Mouse (Mus musculus) NIH3T3 (cell line): ENCODE data around the gene Cbfa2t3.

Experiments
- DNase-seq: peaks from one replicate; pipeline ENCODE4 v3.0.0-alpha.2; 2012; ENCODE audit warnings: low read depth

Cbfa2t3 gene

DNA sequence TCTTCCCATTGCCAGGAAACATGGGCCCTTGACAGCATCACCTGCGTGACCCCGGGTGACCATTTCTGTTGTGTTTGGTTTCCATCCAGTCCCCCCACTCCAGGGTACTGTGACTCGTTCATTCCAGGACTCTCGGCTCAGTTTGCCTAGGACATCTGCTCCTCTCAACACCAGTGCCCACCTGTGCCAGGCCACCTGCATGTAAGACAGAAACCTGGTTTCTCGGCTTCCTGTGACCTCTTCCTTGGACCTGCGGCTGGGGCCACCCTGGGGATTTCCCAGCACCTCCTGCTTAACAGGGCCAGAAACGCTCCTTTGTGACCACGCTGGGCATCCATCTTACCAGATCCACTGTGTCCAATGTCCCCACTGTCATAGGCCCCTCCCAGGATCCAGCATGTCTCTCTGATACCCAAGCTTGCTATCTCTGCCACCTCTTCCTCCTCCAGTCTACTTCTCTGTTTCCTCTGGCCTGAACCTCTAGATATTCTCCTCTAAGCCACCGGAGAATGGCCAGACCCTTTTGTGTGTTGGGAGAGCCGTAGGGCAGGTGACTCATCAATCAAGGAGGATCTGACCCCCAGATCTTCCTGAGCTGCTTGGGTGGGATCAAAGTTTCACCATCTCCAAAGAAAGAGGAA, 19.1 kb upstream of the Cbfa2t3 start:
- DNase-seq: no peak

DNA sequence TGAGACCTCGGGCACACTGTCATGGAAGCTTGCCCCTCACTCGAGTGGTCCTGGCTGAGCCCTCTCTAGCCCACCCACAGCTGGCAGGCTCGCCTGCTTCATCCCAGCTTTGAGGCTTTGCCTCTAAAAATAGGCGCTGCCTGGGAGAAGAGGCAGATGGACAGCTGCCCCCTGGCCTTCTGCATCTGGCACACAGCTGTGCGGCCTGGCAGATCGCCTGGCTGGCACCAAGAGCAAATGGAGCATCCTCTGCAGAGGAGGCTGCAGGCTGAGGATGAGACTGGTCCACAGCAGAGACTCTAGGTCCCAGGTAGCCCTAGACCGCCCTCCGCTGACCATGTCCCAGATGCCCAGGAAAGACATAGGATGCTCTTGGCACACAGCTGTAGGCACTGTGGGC, 17.7 kb upstream of the Cbfa2t3 start:
- peak; percentile 61 for DNase-seq

DNA sequence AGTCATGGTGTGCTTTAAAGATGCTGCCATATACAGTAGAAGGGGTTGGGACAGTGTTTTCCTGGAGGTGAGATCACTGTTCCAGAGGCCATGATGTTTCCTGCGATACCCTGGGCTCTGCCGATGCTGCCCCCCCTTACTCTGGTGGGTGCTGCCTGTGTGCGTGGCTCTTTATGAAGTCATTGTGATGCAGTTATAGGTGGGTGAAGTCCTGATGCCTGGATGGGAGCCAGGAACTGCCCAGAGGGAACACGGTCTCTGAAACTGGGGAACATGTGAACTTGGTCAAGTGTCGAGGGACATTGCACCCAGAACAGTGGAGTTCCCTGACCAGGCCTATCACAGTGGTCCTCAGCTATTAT, 14.2 kb upstream of the Cbfa2t3 start:
- DNase-seq: no peak

DNA sequence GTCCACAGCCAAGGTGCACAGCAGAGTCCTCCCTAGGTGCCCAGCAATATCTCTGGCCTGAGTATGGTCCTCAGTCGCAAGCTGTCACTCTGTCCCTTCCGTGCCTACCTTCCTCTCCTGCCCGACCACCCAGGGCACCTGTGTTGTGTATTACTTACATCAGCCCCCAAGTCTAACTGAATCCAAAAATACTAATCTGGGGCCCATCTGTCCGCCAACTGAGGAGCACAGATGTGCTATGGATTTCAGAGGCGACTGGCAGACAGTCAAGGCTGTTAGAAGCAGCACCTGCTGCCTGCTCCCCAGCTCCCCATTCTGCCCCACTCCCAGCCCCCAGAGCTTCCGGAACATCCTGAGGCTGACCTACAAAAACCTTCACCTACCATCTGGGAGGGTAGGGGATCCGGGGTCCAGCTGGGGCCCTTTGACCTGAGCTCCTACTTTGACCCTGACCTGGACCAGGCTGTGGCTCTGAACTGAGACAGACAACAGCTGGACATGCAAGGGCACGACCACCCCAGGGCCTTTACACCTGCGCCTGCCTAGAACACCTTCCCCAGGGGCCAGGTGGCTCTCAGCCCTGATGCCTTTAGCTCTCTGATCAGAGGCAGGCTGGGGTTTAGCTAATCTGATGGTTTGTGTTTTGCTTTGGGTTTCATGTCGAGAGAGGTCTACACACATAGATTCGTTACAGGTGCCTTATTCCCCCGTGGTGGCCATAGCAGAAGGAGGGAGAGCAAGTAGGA, 13.7 kb upstream of the Cbfa2t3 start:
- DNase-seq: no peak

DNA sequence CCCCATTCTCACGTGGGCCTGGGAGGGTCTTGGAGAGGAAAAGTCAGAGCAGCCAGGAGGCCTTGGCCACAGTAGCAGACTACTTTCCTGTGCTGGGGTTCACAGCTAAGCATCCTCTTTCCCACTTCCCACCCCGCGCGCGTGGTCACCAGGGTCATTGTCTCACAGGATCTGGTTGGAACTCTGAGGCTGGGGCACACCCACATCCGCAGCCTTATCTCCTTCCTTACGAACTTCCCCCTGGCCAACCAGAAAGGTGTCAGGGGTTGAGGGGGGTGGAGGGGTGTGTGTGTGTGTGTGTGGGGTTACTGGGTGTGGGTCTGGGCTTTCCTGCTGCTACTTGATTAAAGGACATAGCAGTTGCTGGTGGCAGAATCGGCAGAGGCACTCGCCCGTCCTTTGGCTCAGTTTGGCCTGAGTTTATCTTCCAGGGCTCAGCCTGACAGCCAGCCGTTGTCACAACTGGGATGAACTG, 13.0 kb upstream of the Cbfa2t3 start:
- DNase-seq: no peak

DNA sequence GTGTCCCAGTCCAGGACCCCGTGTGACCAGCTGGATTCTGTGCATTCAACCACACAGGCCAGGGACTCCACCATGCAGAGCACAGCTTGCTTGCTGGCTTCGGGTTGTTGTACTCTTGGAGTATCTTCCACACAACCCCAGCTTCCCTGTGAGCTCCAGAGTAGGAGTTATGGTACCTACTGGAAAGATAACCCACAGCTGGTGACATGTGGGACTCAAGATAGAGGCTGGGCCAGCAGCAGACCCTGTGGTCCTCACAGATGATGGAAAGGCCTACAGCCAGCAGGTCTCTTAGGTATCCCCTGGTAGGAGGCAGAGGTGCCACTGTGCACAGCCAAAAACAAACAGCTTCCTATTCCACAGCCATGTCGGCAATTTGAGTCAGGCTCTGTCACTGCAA, 12.6 kb upstream of the Cbfa2t3 start:
- no peak for DNase-seq

DNA sequence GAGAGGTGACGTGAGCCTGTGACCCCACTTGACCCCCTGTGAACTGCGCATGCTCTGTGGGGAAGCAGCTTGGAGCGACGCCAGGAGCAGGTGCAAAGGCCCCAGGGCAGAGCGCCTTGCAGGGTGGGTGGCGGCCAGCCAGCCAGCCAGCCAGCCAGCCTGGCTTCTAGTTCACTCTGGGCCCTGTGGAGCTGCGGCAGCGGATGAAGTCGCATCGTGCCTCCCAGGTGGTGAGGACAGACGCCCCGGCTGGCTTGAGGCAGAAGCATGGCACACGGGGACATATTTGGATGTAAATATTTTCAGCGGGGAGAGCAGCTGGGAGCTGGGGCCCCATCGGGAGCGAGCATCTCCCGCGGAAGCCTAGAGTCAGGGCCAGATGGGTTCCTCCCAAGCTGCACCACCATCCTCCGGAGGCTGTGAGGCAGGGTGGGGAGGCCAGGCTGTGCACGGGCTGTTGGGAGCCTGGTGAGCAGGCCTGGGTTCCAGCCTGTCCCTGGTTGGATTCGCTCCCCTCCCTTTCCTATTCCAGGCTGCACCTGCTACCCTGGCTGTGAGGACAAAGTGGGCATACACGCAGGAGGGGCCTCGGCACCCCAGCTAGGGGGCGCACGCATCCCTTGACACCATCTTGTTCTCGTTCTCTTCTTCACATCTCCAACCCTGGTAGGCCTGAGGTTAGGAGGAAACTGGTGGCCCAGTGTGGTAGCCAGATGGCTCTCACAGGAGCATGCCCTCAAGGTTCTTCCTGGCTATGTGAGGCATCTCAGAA, 10.6 kb upstream of the Cbfa2t3 start:
- no peak for DNase-seq

DNA sequence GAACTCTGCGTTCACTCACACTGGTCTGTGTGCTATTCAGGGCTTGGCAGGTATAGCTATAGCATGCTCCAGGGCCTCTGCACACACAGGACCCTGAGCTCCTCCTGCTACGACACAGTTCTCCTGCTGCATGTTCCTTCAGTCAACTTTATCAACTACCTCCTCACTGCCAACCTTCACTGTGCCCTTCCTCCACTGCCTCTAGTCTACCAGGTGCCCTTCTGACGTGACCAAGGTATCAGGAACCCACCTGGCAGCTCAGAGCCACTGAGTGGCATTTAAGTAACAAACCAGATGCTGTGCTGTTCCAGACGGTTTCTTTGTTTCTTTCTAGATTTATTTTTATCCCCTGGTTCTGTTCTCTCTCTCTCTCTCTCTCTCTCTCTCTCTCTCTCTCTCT, 8.3 kb upstream of the Cbfa2t3 start:
- no peak for DNase-seq

DNA sequence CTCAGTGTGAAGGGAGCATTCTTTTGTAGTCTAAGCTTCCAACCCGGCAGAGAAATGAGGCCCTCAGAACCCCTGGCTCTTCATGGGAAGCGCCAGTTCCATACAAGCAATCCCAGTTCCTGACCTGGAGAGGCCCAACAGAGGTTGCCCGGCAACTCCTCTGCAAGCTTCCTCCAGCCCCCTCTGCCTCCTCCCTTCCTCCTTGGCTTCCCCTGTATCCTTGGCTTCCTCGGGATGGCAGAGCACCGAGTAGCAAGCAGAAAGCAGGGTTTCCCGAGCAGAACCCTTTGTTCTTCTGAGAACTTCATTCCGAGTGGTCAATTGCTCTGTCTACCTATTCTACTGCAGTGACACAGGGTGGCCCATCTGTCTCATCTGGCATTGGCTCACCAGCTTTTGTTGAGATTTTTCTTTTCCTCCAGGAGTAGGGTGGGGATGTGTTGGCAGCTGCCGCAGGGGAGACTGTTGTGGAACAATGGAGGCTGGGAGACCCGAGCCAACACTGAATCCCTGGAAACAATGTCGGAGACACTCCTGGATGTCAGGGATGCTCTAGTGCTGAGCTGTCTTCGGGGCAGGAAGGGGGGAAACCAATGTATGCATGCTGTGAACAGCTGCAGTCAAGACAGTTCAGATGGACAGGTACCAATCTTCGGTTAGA, 7.1 kb upstream of the Cbfa2t3 start:
- DNase-seq: no peak

DNA sequence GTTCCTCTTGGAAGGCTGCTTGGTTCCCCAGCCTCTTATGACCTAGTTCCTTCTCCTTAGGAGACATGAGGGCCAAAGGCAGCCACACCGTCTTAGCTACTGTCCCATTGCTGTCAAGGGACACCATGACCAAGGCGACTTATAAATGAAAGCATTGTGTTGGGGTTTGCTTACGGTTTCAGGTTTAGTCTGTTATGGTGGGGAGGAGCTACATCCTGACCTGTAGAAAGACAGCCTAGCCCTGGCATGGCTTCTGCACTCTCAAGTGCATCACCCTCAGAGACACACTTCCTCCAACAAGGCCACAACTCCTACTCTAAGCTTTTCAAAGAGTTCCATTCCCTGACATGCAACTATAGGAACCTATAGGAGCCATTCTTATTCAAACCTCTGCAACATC, 5.7 kb upstream of the Cbfa2t3 start:
- no peak for DNase-seq

DNA sequence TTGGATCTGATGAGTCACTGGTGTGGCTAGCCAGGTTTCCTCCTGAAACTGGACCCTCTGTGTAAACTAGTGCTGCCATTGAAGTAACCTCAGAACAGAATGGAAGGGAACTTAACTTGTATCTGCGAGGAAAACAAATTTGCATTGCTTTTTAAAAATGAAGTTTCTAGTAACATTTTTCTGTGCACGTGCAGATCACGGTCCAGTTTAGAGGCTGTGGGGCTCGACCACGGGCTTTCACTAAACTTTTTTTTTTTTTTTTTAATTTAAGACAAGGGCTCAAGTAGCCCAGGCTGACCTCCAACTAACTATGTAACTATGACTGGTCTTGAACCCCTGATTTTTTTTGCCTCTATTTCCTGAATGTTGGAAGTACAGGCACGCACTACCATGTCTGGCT, 4.0 kb upstream of the Cbfa2t3 start:
- peak; percentile 17 for DNase-seq

DNA sequence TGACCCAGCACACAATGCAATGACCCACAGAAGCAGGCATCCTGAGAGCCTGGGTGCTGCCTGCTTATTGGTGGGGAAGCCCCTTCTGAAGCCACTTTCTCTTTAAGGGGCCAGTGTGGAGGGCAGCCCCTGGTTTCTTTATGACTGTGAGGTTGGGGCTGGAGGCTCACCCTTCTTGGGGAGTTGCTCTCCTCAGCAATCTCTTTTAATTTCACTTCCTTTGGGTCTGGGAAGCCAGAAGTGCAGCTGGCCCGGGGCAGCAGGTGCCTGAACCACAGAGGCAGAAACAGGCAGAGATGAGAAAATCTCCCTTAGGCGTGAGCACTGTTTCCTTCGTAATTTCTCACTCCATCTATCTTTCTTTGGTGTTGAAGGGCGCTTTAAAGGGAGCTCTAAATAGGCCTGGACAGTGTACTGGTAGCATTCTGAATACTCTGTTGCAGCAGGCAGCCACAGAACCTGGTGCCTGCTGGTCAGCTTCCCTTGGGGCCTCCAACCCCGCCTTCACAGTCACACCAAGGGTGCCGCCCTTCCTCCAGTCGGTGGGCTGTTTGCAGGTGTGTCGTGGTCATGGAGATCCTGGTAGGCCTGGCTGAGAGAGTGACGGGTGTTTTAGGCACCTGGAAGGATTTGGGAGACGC, 3.5 kb upstream of the Cbfa2t3 start:
- no peak for DNase-seq

DNA sequence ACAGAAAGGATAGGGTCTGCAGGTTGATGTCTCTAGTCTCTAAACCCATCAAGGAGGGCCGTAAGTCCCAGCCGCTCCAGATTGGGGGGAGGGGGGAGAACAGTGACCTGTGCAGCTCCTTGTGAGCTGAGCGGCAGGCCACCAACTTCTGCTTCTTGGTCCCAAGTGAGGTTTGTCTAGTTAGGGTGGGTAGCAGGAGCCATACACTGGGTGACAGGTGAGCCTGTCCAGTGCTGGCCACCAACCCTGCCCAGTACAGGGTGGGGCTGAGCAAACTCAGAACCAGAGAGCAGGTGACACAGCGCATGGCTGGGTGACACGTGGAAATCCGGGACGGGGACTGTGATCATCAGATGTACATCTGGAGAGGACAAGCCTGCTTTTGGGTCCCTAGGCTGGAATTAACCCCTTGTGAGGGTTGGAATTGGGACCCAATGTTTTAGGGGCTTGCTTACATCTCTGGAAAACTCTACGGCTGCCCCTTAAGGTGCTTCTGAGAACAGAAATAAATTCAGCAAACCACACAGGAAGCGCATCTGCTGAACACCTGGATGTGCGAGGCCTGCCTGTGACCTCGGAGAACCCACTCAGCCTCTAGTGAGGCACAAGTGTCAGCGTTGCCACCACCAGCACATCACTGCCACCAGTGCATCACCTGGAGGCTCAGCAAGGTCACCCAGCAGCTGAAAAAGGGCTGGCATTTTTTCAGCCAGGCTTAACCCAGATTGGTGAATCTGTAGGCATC, 2.7 kb upstream of the Cbfa2t3 start:
- DNase-seq: no peak

DNA sequence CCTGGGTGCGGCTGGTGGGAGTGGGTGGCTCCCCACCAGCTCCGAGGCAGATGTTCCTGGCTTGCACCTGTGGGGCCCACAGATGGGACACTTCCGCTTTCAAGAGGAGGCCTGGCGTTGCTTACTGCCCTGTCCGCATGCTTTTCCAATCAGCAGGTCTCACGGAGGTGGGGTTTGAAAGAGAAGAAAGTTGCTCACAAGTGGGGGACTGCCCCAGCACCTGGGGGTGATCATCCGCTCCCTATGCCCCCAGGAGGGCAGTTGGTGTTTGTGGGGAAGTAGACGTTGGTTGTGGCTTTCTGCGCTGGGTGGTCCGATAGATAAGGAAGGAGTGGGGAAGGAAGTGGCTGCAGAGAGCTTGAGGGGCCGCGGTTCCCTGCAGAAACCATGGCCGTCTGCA, 1.7 kb upstream of the Cbfa2t3 start:
- DNase-seq: no peak

DNA sequence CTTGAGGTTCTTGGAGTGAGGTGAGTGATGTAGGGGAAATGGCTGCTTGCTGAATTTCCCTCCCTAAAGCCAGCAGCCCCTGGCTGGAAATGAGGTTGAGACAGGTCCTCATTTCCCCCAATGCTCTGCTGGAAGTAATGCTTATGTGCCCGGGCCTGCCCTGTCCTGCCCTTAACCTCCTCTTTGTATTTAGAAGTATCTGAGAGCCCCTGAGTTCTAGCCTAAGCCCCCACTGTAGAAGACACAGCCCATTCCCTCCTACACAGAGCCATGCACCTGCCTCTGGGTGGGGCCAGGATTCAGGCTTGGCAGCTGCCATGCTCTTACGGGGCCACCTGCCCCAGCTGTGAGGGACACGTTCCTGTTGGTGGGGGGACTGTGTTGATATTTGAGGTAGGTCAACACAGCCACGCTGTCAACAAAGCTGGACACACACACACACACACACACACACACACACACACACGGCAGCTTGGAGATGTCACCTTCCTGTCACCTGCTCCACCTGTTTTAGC, 598 bp downstream of the Cbfa2t3 start:
- DNase-seq: no peak

DNA sequence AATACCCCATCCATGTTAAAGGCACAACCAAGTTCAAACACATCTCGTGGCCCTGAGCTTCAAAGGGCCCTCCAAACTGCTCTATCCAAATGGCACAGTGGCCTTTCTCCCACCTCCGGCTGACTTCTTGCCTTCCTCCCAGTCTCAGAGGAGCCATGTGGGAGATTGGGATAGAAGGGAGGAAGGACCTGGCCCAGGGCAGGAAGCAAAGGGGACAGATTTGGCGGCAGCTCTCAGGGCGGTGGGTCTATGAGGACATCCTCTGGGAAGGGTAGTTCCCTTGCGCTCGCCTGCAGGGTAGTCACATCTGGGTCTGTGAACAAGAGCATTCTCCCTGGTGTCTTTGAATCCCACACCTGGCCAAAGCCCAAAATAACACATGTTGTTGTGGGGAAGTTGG, 1.3 kb downstream of the Cbfa2t3 start:
- DNase-seq: no peak

DNA sequence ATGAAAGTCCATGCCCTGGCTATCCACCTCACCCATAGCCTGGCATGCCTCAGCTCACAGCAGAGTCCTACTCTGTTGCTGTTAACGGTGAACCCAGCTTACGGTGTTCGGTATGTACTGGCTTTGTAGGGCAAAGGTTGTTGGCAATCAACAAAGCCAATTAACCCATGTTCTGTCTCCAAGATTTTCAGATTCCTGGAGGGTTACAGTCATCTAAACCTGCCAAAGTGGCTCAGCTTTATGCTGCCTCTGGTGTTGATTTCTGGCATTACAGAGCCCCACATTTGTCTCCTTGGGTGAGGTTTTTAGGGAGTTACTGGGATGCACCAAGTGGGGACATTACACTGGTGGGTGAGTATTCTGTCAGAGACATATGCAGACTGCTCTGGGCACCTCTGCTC, 1.7 kb downstream of the Cbfa2t3 start:
- peak; percentile 51 for DNase-seq

DNA sequence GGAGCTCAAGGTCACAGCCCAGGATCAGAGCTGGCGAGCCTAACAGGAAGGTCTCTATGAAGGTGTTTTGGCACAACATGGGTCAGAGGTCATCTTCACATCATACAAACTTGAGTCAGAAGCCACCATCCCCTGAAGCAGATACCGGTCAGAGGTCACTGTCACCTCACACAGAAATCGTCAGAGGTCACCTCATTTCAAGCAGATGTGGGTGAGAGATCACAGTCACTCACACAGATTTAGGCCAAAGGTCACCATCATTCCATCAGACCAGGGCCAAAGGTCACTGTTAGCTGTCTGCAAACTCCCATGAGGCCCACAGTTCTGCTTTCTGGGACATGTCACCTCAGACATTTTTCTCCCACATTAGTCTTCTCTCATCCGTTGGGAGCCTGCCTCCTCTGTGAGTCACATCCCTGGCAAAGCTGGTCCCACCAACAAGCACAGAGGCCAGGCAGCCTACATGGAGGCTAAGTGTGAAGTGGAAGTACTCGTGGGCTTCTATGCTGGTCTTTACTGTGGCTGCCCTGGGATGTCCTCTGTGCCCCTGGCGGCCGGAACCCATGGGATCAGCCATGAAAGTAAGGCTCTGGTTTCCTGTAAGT, 3.4 kb downstream of the Cbfa2t3 start:
- no peak for DNase-seq

DNA sequence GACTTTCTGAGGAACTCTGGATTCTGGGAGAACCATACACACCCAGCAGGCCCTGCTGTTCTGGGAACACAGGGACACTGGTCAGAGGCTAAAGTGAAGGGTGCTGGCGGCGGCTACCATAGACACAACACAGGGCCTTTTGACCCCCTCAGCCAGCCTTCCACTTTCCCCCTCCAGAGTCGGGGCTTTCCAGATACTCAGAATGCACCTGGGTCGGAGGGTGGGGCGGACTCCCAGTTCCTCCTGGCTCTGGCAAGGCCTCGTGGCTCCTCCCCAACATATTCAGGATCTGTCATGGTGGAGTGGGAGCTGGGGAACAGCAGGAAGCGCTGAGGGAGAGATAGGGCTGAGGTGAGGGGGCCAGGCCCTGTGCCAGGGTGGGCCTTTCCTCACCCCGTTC, 6.8 kb downstream of the Cbfa2t3 start:
- DNase-seq: no peak

DNA sequence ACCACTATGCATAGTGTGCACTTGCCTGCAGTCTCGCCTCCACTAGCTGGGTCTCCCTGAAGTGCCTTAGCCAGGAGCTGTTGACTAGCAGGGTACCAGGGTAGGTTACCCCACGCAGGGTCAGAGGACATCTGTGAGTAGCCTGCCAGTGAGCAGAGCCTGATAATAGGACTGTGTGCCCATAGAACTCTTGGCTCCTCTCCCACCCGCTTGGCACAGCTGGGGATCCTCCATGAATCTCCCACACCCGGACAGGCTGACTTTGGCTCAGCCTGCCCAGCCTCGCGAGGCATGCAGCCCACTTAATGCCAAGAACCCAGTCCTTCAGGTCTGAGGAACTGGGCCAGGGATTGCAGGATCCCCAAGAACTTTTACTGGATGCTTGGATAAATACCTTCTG, 7.9 kb downstream of the Cbfa2t3 start:
- peak; percentile 22 for DNase-seq

DNA sequence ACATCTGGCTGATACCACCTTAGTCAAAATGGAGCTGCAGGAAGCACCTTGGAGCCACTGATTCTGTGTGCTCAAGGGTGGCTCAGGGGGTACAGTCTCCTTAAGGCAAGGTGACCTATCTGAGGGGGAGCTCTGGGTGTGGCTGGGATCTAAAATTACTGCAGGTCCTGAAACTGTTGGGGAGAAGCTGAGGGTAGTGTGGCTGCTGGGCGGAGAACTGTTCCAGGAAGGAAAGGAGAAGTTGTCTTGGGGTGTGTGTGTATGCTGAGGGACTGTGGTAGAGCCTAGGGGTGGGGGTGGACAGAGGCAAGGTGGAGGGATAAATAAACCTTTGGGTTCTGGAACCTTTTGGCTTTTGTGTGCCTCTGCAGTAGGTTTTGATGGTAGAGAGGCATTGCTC, 9.6 kb downstream of the Cbfa2t3 start:
- no peak for DNase-seq
